Mouse (Mus musculus) MEL (cell line): Measurements from ENCODE around the gene H2-Oa.
A peak's percentile ranks its signal among the peaks of the same experiment; 100 is the strongest.

Experiments used
- GATA1 ChIP-seq: IDR thresholded peaks from 2 replicates; pipeline ENCODE4 v1.6.1; 2011; ENCODE audit warnings: low read depth, low read length, improper control_type of control experiment
- MAX ChIP-seq: IDR thresholded peaks from 2 replicates; pipeline ENCODE4 v1.6.1; 2011; ENCODE audit warnings: low read length, improper control_type of control experiment
- POLR2A ChIP-seq, 2 experiments: IDR thresholded peaks; 2 replicates each; pipeline ENCODE4 v1.6.1; 2011 to 2012; ENCODE audit warnings: low read length in 2 of 2, mild to moderate bottlenecking in 2 of 2, control low read depth in 1 of 2, improper control_type of control experiment in 1 of 2, low read depth in 1 of 2, moderate library complexity in 1 of 2; ENCODE audit not compliant: control insufficient read depth in 1 of 2, insufficient read depth in 1 of 2, poor library complexity in 1 of 2
- SIN3A ChIP-seq: IDR thresholded peaks from 2 replicates; pipeline ENCODE4 v1.6.1; 2012; ENCODE audit warnings: low read length, improper control_type of control experiment, inconsistent platforms

- TF ChIP-seq GATA1, result no peak
- peak; percentile 64; the same call in 1 of the 2 replicates for TF ChIP-seq SIN3A
- TF ChIP-seq POLR2A (IDR thresholded peaks at IDR 0.05; ENCODE audit: control insufficient read depth in 1 of 2, insufficient read depth in 1 of 2, low read depth in 1 of 2, low read length in 2 of 2, poor library complexity in 1 of 2), result peak in 1 of 2 experiments; percentile 13; a peak in 1 of 4 replicates
- TF ChIP-seq MAX, result no peak; the same call in 1 of the 2 replicates
Observed at GRCm38 (mm10) chr17:34118113-34118872, 26.2 kb downstream of the H2-Oa start.
